Mouse (Mus musculus): ENCODE results near the gene Pacs1.
A peak's percentile ranks its signal among the peaks of the same experiment; 100 is the strongest.
"Not testable (repeated sequence)": the region's sequence is repeated elsewhere in the genome, so short reads cannot be mapped to it uniquely, and the experiment has no call there.

Pacs1 gene

GRCm38 (mm10) chr19:5150358-5150757 is 122.6 kb downstream of the Pacs1 start:
- no peak for DNase-seq

- DNase-seq: not testable (repeated sequence)
Measured at GRCm38 (mm10) chr19:5149041-5149440, 123.9 kb downstream of the Pacs1 start.

- peak in 1 of 2 experiments; percentile 29 for DNase-seq
Measured at GRCm38 (mm10) chr19:5139640-5140039, 133.3 kb downstream of the Pacs1 start.

GRCm38 (mm10) chr19:5131237-5131636 is 141.7 kb downstream of the Pacs1 start:
- DNase-seq: no peak

GRCm38 (mm10) chr19:5129770-5130169 is 143.1 kb downstream of the Pacs1 start:
- DNase-seq: no peak

- DNase-seq: no peak
Measured at GRCm38 (mm10) chr19:5124055-5124614, 148.8 kb downstream of the Pacs1 start.

- DNase-seq: no peak
Measured at GRCm38 (mm10) chr19:5123241-5123640, 149.7 kb downstream of the Pacs1 start.

GRCm38 (mm10) chr19:5122492-5122891 is 150.4 kb downstream of the Pacs1 start:
- DNase-seq: no peak

GRCm38 (mm10) chr19:5118384-5118698 is 154.6 kb downstream of the Pacs1 start, which contains the start of gene Klc2:
Klc2 (minus strand) TSS chr19:5118560.
- DNase-seq: no peak

GRCm38 (mm10) chr19:5117494-5118383 is 155.2 kb downstream of the Pacs1 start:
- peak; percentile 58 to 69 for DNase-seq

- no peak for DNase-seq
Measured at GRCm38 (mm10) chr19:5113783-5114182, 159.1 kb downstream of the Pacs1 start.

- no peak for DNase-seq
Measured at GRCm38 (mm10) chr19:5109659-5110453, 163.1 kb downstream of the Pacs1 start.

GRCm38 (mm10) chr19:5108702-5109101 is 164.2 kb downstream of the Pacs1 start:
- no peak for DNase-seq

- DNase-seq: no peak
Measured at GRCm38 (mm10) chr19:5108271-5108575, 164.7 kb downstream of the Pacs1 start.

GRCm38 (mm10) chr19:5107556-5108270 is 165.2 kb downstream of the Pacs1 start:
- no peak for DNase-seq

- peak; percentile 97 for DNase-seq
Measured at GRCm38 (mm10) chr19:5106731-5107191, 166.2 kb downstream of the Pacs1 start, which contains the start of gene Rab1b. Rab1b (minus strand) TSS chr19:5107072.

GRCm38 (mm10) chr19:5106074-5106473 is 166.8 kb downstream of the Pacs1 start:
- DNase-seq: no peak

GRCm38 (mm10) chr19:5098363-5099143 is 174.4 kb downstream of the Pacs1 start, which contains the start of gene Cnih2:
Cnih2 (minus strand) TSS chr19:5098521.
- DNase-seq: no peak

GRCm38 (mm10) chr19:5097521-5098362 is 175.2 kb downstream of the Pacs1 start:
- no peak for DNase-seq

- DNase-seq: no peak
Measured at GRCm38 (mm10) chr19:5095887-5096474, 176.9 kb downstream of the Pacs1 start.

Data from thymus, adult 18-20 months (tissue).